Mouse (Mus musculus): ENCODE results near the gene Agmo.

GRCm38 (mm10) chr12:37274658-37275019 lies 33.2 kb downstream of the Agmo start:
- TF ChIP-seq CTCF (IDR thresholded peaks at IDR 0.05; ENCODE audit: low read depth) (no peak), EP300 (IDR thresholded peaks at IDR 0.05; ENCODE audit: low read depth) (no peak)

Data from liver, postnatal 0 days (tissue).